Mouse (Mus musculus) embryonic facial prominence, embryonic 12.5 days (tissue): ENCODE measurements around the gene Coq7. TPM values are rescaled to one million over a fixed set of nuclear protein-coding genes. Genes with fewer than 3 reads are reported as not detected.
A peak's percentile ranks its signal among the peaks of the same experiment; 100 is the strongest.

ENCODE experiments used
- ATAC-seq: fragments of 200-750 bp; cut with Nextera tagmentation; 2 replicates; pipeline ENCODE4 v1.8.0; 2017; ENCODE audit not compliant: insufficient number of reproducible peaks, insufficient read depth, low FRiP score, low TSS enrichment
- H3K27ac ChIP-seq: fragments of 300-500 bp; sonication (generic); 2 replicates; pipeline ENCODE4 v1.5.1; 2016; ENCODE audit warnings: mild to moderate bottlenecking
- H3K27me3 ChIP-seq: fragments of 300-500 bp; sonication (generic); 2 replicates; pipeline ENCODE4 v1.6.1; 2016; ENCODE audit warnings: mild to moderate bottlenecking, moderate library complexity
- H3K36me3 ChIP-seq: fragments of 300-500 bp; sonication (generic); 2 replicates; pipeline ENCODE4 v1.6.1; 2016; ENCODE audit warnings: mild to moderate bottlenecking
- H3K4me1 ChIP-seq: fragments of 300-500 bp; sonication (generic); 2 replicates; pipeline ENCODE4 v1.6.1; 2016
- H3K4me2 ChIP-seq: fragments of 300-500 bp; sonication (generic); replicated peaks from 2 replicates; pipeline ENCODE4 v1.6.1; 2016; ENCODE audit warnings: mild to moderate bottlenecking, moderate library complexity
- H3K4me3 ChIP-seq: fragments of 300-500 bp; sonication (generic); 2 replicates; pipeline ENCODE4 v1.5.1; 2016; ENCODE audit warnings: mild to moderate bottlenecking
- H3K9ac ChIP-seq: fragments of 300-500 bp; sonication (generic); 2 replicates; pipeline ENCODE4 v1.6.1; 2016; ENCODE audit warnings: mild to moderate bottlenecking, moderate library complexity
- H3K9me3 ChIP-seq: fragments of 300-500 bp; sonication (generic); 2 replicates; pipeline ENCODE4 v1.6.1; 2016; ENCODE audit warnings: mild to moderate bottlenecking, moderate library complexity
- WGBS: fragments of 180-500 bp; shearing (Covaris S2); methylation state at CpG from one replicate; pipeline ENCODE4 v1.1.7; 2016; 5-methylcytosine and 5-hydroxymethylcytosine counted together
- polyA plus RNA-seq: library from polyadenylated mRNA; unstranded; fragments of >200 nt; fragmentation: Nextera tagmentation; extraction: Ambion mirVana; gene quantifications from 2 replicates; pipeline ENCODE4 v1.2.1, GENCODE M21; 2016

Coq7 gene
- polyA plus RNA-seq, 1 experiment from 2014 or later, result 87.2 TPM

GRCm38 (mm10) chr7:118494892-118495579 is 38.1 kb downstream of the Coq7 start:
- Histone ChIP-seq H3K9me3 (no peaks in the 10 kb centered on the region), H3K9ac (no peak overlapping the region), H3K4me1 (peaks cover 12% of the 10 kb centered on the region), H3K27me3 (peaks cover 14% of the 10 kb centered on the region), H3K36me3 (no peaks in the 10 kb centered on the region), H3K27ac (no peak overlapping the region), H3K4me2 (no peak overlapping the region), H3K4me3 (no peak overlapping the region)
- 71% methylated on average over 4 of the region's 4 CpGs for WGBS
- no peak for ATAC-seq

DNA sequence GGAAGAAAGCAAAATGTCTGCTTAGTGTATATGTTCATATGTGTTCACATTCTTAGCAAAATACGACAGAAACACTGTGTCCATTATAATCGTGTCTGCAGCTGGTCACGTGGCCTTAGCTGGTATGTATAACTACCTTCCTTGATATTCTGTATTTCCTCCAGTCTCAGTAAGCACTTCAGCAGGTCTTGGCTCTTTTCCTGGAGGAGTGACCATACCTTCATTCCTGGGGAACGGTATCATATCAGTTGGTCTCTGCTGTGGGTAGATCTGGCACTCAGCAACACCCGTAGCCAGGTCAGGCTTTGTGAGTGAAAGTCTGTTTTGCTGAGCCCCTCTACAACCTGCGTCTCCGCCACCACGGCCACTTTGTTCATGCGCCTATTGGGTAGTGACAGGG is 39.3 kb downstream of the Coq7 start:
- ATAC-seq, result no peak
- H3K27ac ChIP-seq, result no peak overlapping the region
- H3K9ac ChIP-seq, result no peak overlapping the region
- H3K27me3 ChIP-seq, result peaks cover 23% of the 10 kb centered on the region
- WGBS, result 89% methylated on average over 9 of the region's 9 CpGs
- H3K4me2 ChIP-seq, result no peak overlapping the region
- no peaks in the 10 kb centered on the region for H3K9me3 ChIP-seq
- H3K36me3 ChIP-seq, result no peaks in the 10 kb centered on the region
- no peak overlapping the region for H3K4me3 ChIP-seq
- peaks cover 15% of the 10 kb centered on the region for H3K4me1 ChIP-seq

DNA sequence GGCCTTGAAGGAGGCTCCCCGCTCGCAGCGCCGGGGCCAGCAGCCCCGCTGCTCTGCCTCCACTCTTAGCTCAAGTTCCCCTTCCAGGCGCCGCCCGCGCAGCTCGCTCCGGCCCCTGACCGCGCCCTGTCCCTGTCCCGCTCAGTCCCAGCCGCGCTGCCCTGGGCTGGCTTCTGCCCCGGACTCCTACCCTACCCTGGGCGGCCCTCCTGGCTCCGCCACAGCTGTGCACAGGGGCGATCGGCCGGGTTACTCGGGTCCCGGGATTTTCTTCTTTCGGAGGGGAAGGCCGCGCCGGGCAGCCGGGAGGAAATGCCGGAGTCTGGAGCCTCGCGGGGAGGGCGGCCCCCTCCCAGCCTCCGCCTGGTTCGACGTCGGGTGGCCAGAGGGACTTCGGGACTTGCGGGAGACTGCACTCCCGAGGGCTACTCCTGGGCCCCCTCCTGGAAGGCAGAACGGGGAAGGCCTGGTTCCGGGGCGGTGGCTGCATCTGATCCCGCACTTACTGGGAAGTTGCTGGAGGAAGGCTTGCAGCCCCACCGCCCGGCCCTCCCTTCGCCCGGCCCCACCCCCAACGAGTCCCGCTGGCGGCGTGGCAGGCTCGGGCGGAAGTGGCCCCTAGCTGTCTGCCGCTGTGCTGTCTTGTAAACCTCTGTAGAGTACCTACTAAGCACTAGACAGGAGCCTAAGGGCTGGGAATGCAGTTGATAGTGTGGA is 41.6 kb downstream of the Coq7 start, which contains the start of gene Itpripl2:
Gene Itpripl2, minus strand, starts transcription at position 545 of the 717 bp plus-strand sequence.
- Histone ChIP-seq H3K4me2 (peak within 1 kb of the TSS; percentile 85), H3K27ac (peak within 1 kb of the TSS; percentile 74), H3K9ac (peak within 1 kb of the TSS; percentile 81), H3K4me1 (peaks cover 29% of the 10 kb centered on the region), H3K36me3 (no peaks in the 10 kb centered on the region), H3K9me3 (no peaks in the 10 kb centered on the region), H3K4me3 (peak within 1 kb of the TSS; percentile 60), H3K27me3 (peaks cover 23% of the 10 kb centered on the region)
- whole genome bisulfite sequencing, result under 1% methylated on average over 55 of the region's 55 CpGs
- ATAC-seq, result peak; percentile 84

GRCm38 (mm10) chr7:118490666-118491430 is 42.3 kb downstream of the Coq7 start:
- H3K36me3 ChIP-seq, result no peaks in the 10 kb centered on the region
- peak overlapping the region; percentile 60 for H3K4me3 ChIP-seq
- peak overlapping the region; percentile 85 for H3K4me2 ChIP-seq
- WGBS, result 3% methylated on average over 67 of the region's 67 CpGs
- peaks cover 23% of the 10 kb centered on the region for H3K27me3 ChIP-seq
- no peaks in the 10 kb centered on the region for H3K9me3 ChIP-seq
- peak overlapping the region; percentile 81 for H3K9ac ChIP-seq
- H3K4me1 ChIP-seq, result peaks cover 29% of the 10 kb centered on the region
- peak; percentile 39 for ATAC-seq
- H3K27ac ChIP-seq, result peak overlapping the region; percentile 74; the same call in 1 of the 2 replicates

DNA sequence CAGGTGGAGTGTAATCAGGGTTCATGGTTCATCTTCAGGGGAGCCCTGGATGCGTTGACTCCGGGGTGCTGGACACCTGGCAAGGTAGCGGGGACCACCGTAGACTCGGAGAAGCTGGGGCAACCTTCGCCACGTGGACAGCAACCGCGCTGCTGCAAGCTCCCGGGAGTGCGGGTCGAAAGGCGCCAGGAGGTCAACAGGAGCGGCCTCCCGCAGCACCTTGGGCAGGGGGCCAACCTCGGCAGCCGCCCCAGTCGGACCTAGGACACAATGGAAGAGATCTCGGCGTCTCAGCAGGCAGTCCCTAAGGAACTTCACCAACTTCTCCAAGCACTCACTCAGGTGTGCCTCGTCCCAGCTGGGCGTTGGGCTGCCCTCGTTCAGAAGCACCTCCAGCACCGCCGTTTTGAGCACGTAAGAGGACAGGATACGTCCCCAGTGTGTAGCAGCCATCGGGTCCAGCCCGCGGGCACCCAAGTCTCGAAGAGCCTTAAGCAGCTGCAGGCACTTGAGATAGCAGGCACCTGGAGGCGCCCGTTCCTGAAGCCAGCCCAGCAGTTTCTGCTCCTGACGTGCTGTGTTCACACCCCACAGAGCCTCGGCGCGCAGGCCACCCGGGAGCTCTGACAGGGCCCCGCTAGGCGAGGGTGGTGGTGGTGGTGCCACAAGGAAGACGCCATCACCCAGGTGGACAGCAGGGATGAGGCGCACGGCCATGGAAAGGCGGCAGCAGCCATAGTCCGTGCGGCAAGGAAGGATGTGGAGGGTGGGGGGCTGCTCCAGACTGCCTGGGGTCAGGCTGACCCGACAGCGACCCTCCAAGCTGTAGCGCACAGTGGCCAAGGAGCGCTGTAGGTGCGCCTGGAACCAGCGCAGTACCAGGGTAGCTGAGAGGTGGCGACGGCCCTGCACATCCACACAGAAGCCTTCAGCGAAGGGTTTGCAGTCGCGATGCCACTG is 43.2 kb downstream of the Coq7 start:
- Histone ChIP-seq H3K4me3 (peak overlapping the region; percentile 60), H3K36me3 (no peaks in the 10 kb centered on the region), H3K4me2 (peak overlapping the region; percentile 85), H3K9ac (peak overlapping the region; percentile 81; the same call in 1 of the 2 replicates), H3K4me1 (peaks cover 29% of the 10 kb centered on the region), H3K27ac (no peak overlapping the region), H3K27me3 (peaks cover 23% of the 10 kb centered on the region), H3K9me3 (no peaks in the 10 kb centered on the region)
- ATAC-seq, result no peak
- WGBS, result 22% methylated on average over 57 of the region's 57 CpGs

- peaks cover 29% of the 10 kb centered on the region for H3K4me1 ChIP-seq
- no peak overlapping the region for H3K4me3 ChIP-seq
- H3K27ac ChIP-seq, result no peak overlapping the region
- WGBS, result 24% methylated on average over 8 of the region's 8 CpGs
- H3K9ac ChIP-seq, result no peak overlapping the region
- peak overlapping the region; percentile 7 for H3K4me2 ChIP-seq
- H3K9me3 ChIP-seq, result no peaks in the 10 kb centered on the region
- ATAC-seq, result no peak
- H3K36me3 ChIP-seq, result peaks cover 3% of the 10 kb centered on the region; the same call in 1 of the 2 replicates
- H3K27me3 ChIP-seq, result peaks cover 23% of the 10 kb centered on the region
These were observed 45.0 kb downstream of the Coq7 start for GRCm38 (mm10) chr7:118488060-118488664.

- ATAC-seq, result no peak
- Histone ChIP-seq H3K4me2 (no peak overlapping the region), H3K27ac (no peak overlapping the region), H3K27me3 (peaks cover 23% of the 10 kb centered on the region), H3K36me3 (peaks cover 3% of the 10 kb centered on the region; the same call in 1 of the 2 replicates), H3K9me3 (no peaks in the 10 kb centered on the region), H3K4me1 (peaks cover 29% of the 10 kb centered on the region), H3K4me3 (no peak overlapping the region), H3K9ac (no peak overlapping the region)
- 61% methylated on average over 5 of the region's 5 CpGs for WGBS
These were observed 46.2 kb downstream of the Coq7 start for GRCm38 (mm10) chr7:118486917-118487316.

GRCm38 (mm10) chr7:118483996-118484395 is 49.2 kb downstream of the Coq7 start:
- peaks cover 14% of the 10 kb centered on the region; the same call in 1 of the 2 replicates for H3K4me1 ChIP-seq
- no peak overlapping the region for H3K9ac ChIP-seq
- H3K36me3 ChIP-seq, result peaks cover 3% of the 10 kb centered on the region; the same call in 1 of the 2 replicates
- no peaks in the 10 kb centered on the region for H3K9me3 ChIP-seq
- H3K27ac ChIP-seq, result no peak overlapping the region
- no peak for ATAC-seq
- no peaks in the 10 kb centered on the region for H3K27me3 ChIP-seq
- WGBS, result 71% methylated on average over 1 of the region's 1 CpGs
- no peak overlapping the region for H3K4me3 ChIP-seq
- no peak overlapping the region for H3K4me2 ChIP-seq

GRCm38 (mm10) chr7:118482001-118482400 is 51.2 kb downstream of the Coq7 start:
- Histone ChIP-seq H3K4me2 (no peak overlapping the region), H3K36me3 (peaks cover 3% of the 10 kb centered on the region; the same call in 1 of the 2 replicates), H3K4me1 (0 out of 2 replicates have a peak, but pooled peaks cover 3% of the 10 kb centered on the region), H3K27me3 (no peaks in the 10 kb centered on the region), H3K9ac (no peak overlapping the region), H3K9me3 (no peaks in the 10 kb centered on the region), H3K4me3 (no peak overlapping the region), H3K27ac (no peak overlapping the region)
- 83% methylated on average over 2 of the region's 2 CpGs for WGBS
- no peak for ATAC-seq

- Histone ChIP-seq H3K27me3 (no peaks in the 10 kb centered on the region), H3K9ac (no peak overlapping the region), H3K36me3 (peaks cover 3% of the 10 kb centered on the region; the same call in 1 of the 2 replicates), H3K4me1 (0 out of 2 replicates have a peak, but pooled peaks cover 3% of the 10 kb centered on the region), H3K4me2 (no peak overlapping the region), H3K9me3 (no peaks in the 10 kb centered on the region), H3K27ac (no peak overlapping the region), H3K4me3 (no peak overlapping the region)
- ATAC-seq, result no peak
- WGBS, result 80% methylated on average over 10 of the region's 10 CpGs
These were observed 51.9 kb downstream of the Coq7 start for GRCm38 (mm10) chr7:118481047-118481810.
